Mouse (Mus musculus) left cerebral cortex, adult 8-10 months (tissue): ENCODE measurements around the gene Kcnip4. TPM values are rescaled to one million over a fixed set of nuclear protein-coding genes. Genes with fewer than 3 reads are reported as not detected.

Source experiments
- DNase-seq, 2 experiments: peaks; one replicate each; pipeline ENCODE4 v3.0.0; 2022; ENCODE audit warnings: low spot score in 2 of 2
- total RNA-seq, 4 experiments: library from RNA; stranded (reverse); gene quantifications; 2 replicates each; pipeline ENCODE4 v1.2.4; 2022

Gene Kcnip4
- total RNA-seq, 4 experiments from 2014 or later, result 54.1 to 75.3 (median 64.8) TPM

GRCm38 (mm10) chr5:48599481-48600040 lies 925.1 kb downstream of the Kcnip4 start:
- DNase-seq, result no peak

- DNase-seq, result no peak
Observed at GRCm38 (mm10) chr5:48588014-48588413, 936.7 kb downstream of the Kcnip4 start.

- no peak for DNase-seq
Observed at GRCm38 (mm10) chr5:48583431-48583830, 941.3 kb downstream of the Kcnip4 start.

GRCm38 (mm10) chr5:48563996-48564587 lies 960.6 kb downstream of the Kcnip4 start:
- DNase-seq, result no peak

GRCm38 (mm10) chr5:48551753-48552152 lies 973.0 kb downstream of the Kcnip4 start:
- DNase-seq, result no peak

GRCm38 (mm10) chr5:48545825-48546224 lies 978.9 kb downstream of the Kcnip4 start:
- no peak for DNase-seq

- DNase-seq, result no peak
Observed at GRCm38 (mm10) chr5:48544784-48545734, 979.6 kb downstream of the Kcnip4 start.

GRCm38 (mm10) chr5:48518035-48518434 lies 1006.7 kb downstream of the Kcnip4 start:
- no peak for DNase-seq

GRCm38 (mm10) chr5:48513354-48513753 lies 1011.4 kb downstream of the Kcnip4 start:
- DNase-seq, result no peak

- no peak for DNase-seq
Observed at GRCm38 (mm10) chr5:48511357-48511756, 1013.4 kb downstream of the Kcnip4 start.

GRCm38 (mm10) chr5:48510241-48510640 lies 1014.5 kb downstream of the Kcnip4 start:
- no peak for DNase-seq

- no peak for DNase-seq
Observed at GRCm38 (mm10) chr5:48509194-48509930, 1015.3 kb downstream of the Kcnip4 start.

- DNase-seq, result no peak
Observed at GRCm38 (mm10) chr5:48503094-48503493, 1021.6 kb downstream of the Kcnip4 start.

GRCm38 (mm10) chr5:48502442-48502841 lies 1022.3 kb downstream of the Kcnip4 start:
- no peak for DNase-seq

GRCm38 (mm10) chr5:48500204-48500603 lies 1024.5 kb downstream of the Kcnip4 start:
- no peak for DNase-seq

- DNase-seq, result no peak
Observed at GRCm38 (mm10) chr5:48490864-48491477, 1033.7 kb downstream of the Kcnip4 start.

GRCm38 (mm10) chr5:48489549-48490288 lies 1035.0 kb downstream of the Kcnip4 start:
- DNase-seq, result no peak

GRCm38 (mm10) chr5:48483112-48483511 lies 1041.6 kb downstream of the Kcnip4 start:
- DNase-seq, result no peak

- DNase-seq, result no peak
Observed at GRCm38 (mm10) chr5:48460221-48460620, 1064.5 kb downstream of the Kcnip4 start.

GRCm38 (mm10) chr5:48448888-48449287 lies 1075.8 kb downstream of the Kcnip4 start:
- no peak for DNase-seq
